Mouse (Mus musculus) ES-E14 (cell line): ENCODE results near the gene Jph4.

Source experiments
- HCFC1 ChIP-seq: IDR thresholded peaks from 2 replicates; pipeline ENCODE4 v1.6.1; 2012; ENCODE audit warnings: low read length, inconsistent platforms, borderline replicate concordance; ENCODE audit not compliant: insufficient read depth
- ZNF384 ChIP-seq: IDR thresholded peaks from 2 replicates; pipeline ENCODE4 v1.6.1; 2012; ENCODE audit warnings: low read depth, low read length, inconsistent platforms

GRCm38 (mm10) chr14:55110076-55110475 lies 6.7 kb downstream of the Jph4 start:
- TF ChIP-seq ZNF384 (no peak), HCFC1 (no peak)
